8 mouse cellular contexts compared by ENCODE assay signal in genomic region chr9:66714022-66714515, GRCm38 (mm10). TPM values are rescaled to one million over a fixed set of nuclear protein-coding genes. Genes with fewer than 3 reads are reported as not detected.
DNase-seq lines count a peak whose midpoint lies in the region; ATAC-seq and TF ChIP-seq lines count a peak whose summit lies in the region.

No protein-coding gene starts in this region.

- intact Hi-C loops in left cerebral cortex, adult 2 months (cut with DNase I), result no loop called here

- ATAC-seq in neural tube, embryonic 11.5 days (ENCODE audit: insufficient read depth, low FRiP score, low TSS enrichment), result no peak

- no peak for DNase-seq in left cerebral cortex, adult 2 months (ENCODE audit: extremely low spot score in 1 of 2, low spot score in 2 of 2)
- DNase-seq in left cerebral cortex, adult 9 months (ENCODE audit: low spot score in 2 of 2), result no peak
- peak; percentile 44 to 77 for DNase-seq in kidney, postnatal 25 days
- DNase-seq in neural tube, embryonic 11.5 days (ENCODE audit: low spot score), result no peak
- DNase-seq in cerebellum, adult 11 months, result no peak
- DNase-seq in MN1 (ENCODE audit: low spot score), result no peak
- DNase-seq in adrenal gland, adult 8-10 months, result no peak

- no peaks in the 10 kb centered on the region for H3K9me3 ChIP-seq in neural tube, embryonic 11.5 days (ENCODE audit: control insufficient read depth, low read length)

- H3K27ac ChIP-seq in left cerebral cortex, adult 2 months, result no peak overlapping the region
- H3K27ac ChIP-seq in embryonic fibroblast, embryonic 13.5 days (ENCODE audit: insufficient read depth, low read length), result no peak overlapping the region
- H3K27ac ChIP-seq in neural tube, embryonic 11.5 days (ENCODE audit: low read depth, low read length), result no peak overlapping the region

- H3K27me3 ChIP-seq in neural tube, embryonic 11.5 days (ENCODE audit: control insufficient read depth, insufficient read depth, low read length), result peaks cover 2% of the 10 kb centered on the region; the same call in 1 of the 2 replicates

- H3K4me1 ChIP-seq in embryonic fibroblast, embryonic 13.5 days (ENCODE audit: control insufficient read depth, insufficient read depth, low read length), result peaks cover 5% of the 10 kb centered on the region; the same call in 1 of the 2 replicates
- no peaks in the 10 kb centered on the region; the same call in 1 of the 2 replicates for H3K4me1 ChIP-seq in neural tube, embryonic 11.5 days (ENCODE audit: control insufficient read depth, insufficient read depth, low read length)

- no peak for TF ChIP-seq POLR2A in embryonic fibroblast, embryonic 13.5 days (IDR thresholded peaks at IDR 0.05; ENCODE audit: low read depth, low read length)

- H3K9ac ChIP-seq in neural tube, embryonic 11.5 days (ENCODE audit: low read length), result peak overlapping the region; percentile 40; the same call in 1 of the 2 replicates

- peak overlapping the region; percentile 75 for H3K4me2 ChIP-seq in neural tube, embryonic 11.5 days (ENCODE audit: low read depth)

- H3K36me3 ChIP-seq in neural tube, embryonic 11.5 days (ENCODE audit: control insufficient read depth, insufficient read depth, low read length), result no peaks in the 10 kb centered on the region

- H3K4me3 ChIP-seq in left cerebral cortex, adult 2 months, result peak overlapping the region; percentile 46
- H3K4me3 ChIP-seq in embryonic fibroblast, embryonic 13.5 days (ENCODE audit: insufficient read depth, low read length), result peak overlapping the region; percentile 18; the same call in 1 of the 2 replicates
- H3K4me3 ChIP-seq in neural tube, embryonic 11.5 days (ENCODE audit: low read depth, low read length), result peak overlapping the region; percentile 36

- TF ChIP-seq CTCF in left cerebral cortex, adult 2 months (IDR thresholded peaks at IDR 0.05), result no peak
- no peak for TF ChIP-seq CTCF in embryonic fibroblast, embryonic 13.5 days (IDR thresholded peaks at IDR 0.05; ENCODE audit: borderline replicate concordance, insufficient read depth, low read length)

- 15% methylated on average over 12 of the region's 12 CpGs for WGBS in neural tube, embryonic 11.5 days

RNA-seq across cellular contexts. Expression of gene Car12, which starts 0.6 kb away (rescaled TPM):
- total RNA-seq in left cerebral cortex, adult 2 months (2021), result 10 to 100 TPM; 17.4 to 19.2 TPM
- 5.3 and 8.5 TPM in 2 replicates for polyA plus RNA-seq in embryonic fibroblast, embryonic 13.5 days (2011; ENCODE audit: insufficient read length, low read depth, missing spikeins)
- 0.17 and 0.65 TPM in 2 replicates for polyA plus RNA-seq in neural tube, embryonic 11.5 days (2014; fragmentation: Nextera tagmentation; extraction: Ambion mirVana)
- 1 to 10 TPM in 1 of 4 experiments, under 1 TPM in 3; 0.31 to 1.5 (median 0.65) TPM for total RNA-seq in adrenal gland, adult 8-10 months (2022)

Comparison
In these comparisons a context has a peak if more than half of its experiments do, and no peak if none do; other contexts are left out.
1. DNase-seq: peak in kidney, postnatal 25 days (2 of 2); none in left cerebral cortex, adult 2 months (0 of 2), left cerebral cortex, adult 9 months (0 of 2), neural tube, embryonic 11.5 days (single experiment), cerebellum, adult 11 months (single experiment), MN1 (single experiment) and adrenal gland, adult 8-10 months (single experiment).
2. RNA of gene Car12, which starts 0.6 kb away (total RNA-seq): 17.4 to 19.2 TPM in left cerebral cortex, adult 2 months; 0.31 to 1.5 TPM in adrenal gland, adult 8-10 months; every median in the first group is over 4 times any median in the second.
3. Peak in every context shown above with its lines, with median percentiles within 50 percentile points of each other: H3K4me3 ChIP-seq.